Mouse (Mus musculus): ENCODE data around the gene Serf2.
A peak's percentile ranks its signal among the peaks of the same experiment; 100 is the strongest.

Serf2 gene

DNA sequence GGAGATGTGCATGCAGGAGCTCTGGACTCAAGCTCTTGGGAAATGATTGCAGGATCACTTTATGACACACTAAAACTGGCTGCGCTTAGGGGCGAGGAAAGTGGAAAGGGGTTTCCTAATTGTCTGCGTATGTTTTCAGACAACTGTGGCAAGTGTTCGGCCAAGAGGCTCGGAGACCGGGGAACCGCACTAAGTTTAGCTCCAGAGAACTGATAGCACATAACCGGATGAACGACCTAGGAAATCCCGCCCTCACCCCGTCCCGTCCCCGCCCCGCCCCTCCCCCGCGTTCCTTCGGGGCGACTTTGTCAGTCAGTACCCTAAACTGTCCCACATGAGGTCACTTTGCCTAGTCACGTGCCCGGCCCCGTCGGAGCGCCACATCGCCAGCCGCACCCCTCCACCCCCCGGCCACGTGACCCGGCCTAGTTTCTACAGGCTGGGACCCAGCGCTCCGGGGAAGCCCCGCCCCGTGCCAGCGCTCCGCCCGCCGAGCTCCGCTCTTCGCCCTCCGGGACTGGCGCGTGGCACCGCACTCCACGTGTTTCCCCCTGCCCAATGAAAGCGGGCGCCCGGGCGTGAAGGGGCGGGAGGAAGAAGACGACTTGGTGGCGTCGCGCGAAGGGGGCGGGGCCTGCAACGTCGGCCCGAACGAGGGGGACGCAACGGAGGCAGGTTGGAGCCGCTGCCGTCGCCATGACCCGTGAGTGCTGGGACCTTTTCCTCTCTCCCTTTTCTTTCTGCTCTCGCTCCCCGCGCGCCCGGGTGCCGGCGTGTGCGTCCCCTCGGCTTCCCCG, at the start of gene Serf2:
Gene Serf2, plus strand, starts transcription at position 457 of the 797 bp plus-strand sequence.
- peak; percentile 97 to 98 for DNase-seq (ENCODE audit: low spot score in 2 of 2)

DNA sequence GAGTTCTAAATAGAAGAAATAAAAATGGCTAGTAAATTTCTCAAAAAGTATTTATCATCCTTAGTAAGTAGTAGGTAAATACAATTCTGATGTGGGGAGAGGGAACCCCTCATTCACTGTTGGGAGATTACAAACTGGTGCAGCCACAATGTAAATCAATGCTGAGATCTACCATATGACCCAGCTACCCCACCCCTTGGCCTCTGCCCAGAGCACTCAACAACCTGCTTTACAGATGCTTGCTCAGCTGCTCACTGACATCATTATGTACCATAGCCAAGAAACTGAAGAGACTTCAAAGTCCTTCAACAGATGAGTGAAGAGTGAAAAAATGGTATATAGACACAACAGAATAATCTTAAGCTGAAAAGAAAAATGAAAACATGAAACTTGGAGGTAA, 45.7 kb upstream of the Serf2 start:
- DNase-seq (ENCODE audit: low spot score in 2 of 2) = no peak

GRCm38 (mm10) chr2:121408160-121408559, 40.8 kb upstream of the Serf2 start:
- peak in 1 of 2 experiments; percentile 8 for DNase-seq (ENCODE audit: low spot score in 2 of 2)

DNA sequence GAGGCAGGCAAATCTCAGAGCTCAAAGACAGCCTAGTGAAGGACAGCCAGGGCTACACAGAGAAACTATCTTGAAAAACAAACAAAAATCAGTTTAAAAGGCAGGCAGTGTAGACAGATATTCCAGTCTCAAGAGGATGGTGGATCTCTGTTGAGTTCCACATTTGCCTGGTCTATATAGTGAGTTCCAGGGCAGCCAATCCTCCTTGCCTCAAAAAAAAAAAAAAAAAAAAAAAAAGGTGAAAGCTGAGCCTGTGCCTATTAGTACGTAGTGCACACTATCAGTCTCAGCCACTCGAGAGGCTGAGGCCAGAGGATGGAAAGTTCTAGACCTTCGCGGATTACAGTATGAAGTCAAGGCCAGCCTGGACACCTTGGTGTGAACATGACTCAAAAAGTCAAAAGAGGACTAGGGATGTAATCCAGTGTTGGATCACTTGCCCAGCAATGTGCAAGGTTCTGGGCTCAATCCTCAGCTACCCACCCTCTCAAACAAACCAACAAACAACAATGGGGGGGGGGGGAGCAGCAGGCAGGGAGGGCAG, 36.1 kb upstream of the Serf2 start:
- DNase-seq (ENCODE audit: low spot score in 2 of 2) = no peak

DNA sequence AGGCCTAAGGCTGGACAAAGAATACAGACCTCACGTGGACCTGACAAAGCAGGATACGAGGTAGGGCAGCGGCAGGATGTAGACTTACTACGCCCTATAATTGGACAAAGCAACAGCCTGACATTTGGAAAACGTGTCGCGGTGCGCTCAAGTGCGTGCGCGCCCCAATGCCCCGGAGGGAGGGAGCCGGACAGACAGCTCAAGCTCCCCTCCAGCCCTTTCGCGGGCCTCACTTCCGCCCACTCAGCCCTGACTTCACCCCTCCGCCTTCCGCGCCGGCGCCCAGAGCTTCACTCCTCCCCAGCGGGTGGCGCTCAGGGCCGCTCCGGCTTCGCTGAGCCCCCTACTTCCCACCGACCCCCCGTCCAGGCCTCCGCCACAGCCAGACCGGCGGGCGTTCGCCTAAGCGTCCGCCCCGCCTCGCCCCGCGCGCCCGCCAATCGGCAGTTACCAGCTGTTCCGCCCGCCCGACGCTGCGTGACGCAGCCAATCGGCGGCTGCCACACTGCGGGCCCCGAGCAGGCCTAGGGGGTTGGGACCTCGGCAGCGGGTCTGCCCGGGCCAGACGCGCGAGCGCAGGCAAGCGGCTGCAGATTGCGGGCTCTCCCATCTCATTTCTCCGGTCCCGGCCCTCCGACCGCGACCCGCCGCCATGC, 35.5 kb upstream of the Serf2 start, which contains the start of the genes Pdia3 and Catsper2:
Gene Pdia3, plus strand, starts transcription at position 389 of the 656 bp plus-strand sequence.
Gene Catsper2, minus strand, starts transcription at position 406 of the 656 bp plus-strand sequence.
- DNase-seq (ENCODE audit: low spot score in 2 of 2) = peak; percentile 90 to 94

DNA sequence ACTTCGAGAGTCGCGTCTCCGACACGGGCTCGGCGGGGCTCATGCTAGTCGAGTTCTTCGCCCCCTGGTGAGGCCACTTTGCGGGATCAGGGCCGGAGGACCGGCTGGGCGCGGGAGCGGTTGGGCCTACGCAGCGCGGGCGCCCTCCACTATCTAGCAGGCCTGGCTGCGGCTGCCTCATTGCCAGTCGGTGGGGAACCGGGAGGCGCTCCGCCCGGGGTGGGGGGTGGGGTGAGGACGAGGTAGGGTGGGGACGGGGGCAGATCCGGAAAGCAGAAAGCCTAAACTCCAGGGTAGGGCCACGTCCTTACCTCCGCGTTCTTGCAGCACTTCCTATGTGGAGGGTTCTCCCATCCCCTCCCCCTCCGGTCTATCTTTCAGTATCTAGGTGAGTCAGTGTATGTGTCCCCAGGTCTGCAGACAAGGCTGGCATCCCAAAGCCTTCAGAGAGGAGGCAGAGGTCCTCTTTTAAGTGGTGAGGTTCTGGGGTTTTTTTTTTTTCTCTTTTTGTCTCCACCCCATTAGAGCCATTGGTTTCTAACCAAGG, 34.8 kb upstream of the Serf2 start:
- peak in 1 of 2 experiments; percentile 25 for DNase-seq (ENCODE audit: low spot score in 2 of 2)

DNA sequence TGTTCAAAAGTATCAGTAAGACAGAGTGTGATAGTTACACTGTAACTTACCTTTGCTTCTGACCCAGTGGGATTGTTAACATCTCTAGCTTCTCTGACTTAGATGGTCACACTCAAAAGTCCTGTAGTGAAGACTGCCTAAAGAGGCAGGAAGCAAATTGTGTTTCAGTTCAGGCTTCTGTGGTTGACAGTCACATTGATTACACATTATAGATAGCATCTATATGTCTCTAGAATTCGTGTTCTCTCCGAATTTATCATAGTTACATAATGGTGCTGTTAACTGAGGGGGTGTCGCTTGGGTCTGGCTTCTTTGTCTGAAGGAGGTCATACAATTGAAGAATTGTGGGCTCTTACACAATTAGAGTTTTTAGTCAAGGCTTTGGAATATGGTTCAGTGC, 33.9 kb upstream of the Serf2 start:
- DNase-seq (ENCODE audit: low spot score in 2 of 2) = no peak

DNA sequence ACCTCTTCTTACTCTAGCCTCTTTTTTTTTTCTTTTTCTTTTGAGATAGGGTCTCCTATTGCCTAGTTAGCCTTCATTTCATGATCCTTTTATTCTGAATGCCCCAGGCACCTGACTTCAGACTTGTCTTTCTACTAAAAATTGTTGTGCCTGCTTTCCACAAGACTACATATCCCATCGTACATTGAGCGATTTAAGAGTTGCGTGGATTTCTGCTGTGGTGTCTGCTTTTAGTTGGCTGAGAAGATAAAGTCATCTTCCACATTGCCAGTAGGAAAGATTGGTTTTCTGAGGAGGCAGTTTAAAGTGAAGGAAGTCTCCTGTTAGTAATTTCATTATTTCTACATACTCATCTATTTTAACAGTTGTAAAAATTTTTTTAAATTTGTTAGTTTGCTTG, 33.4 kb upstream of the Serf2 start:
- no peak for DNase-seq (ENCODE audit: low spot score in 2 of 2)

- no peak for DNase-seq (ENCODE audit: low spot score in 2 of 2)
These were observed 32.6 kb upstream of the Serf2 start for GRCm38 (mm10) chr2:121416356-121416755.

- no peak for DNase-seq (ENCODE audit: low spot score in 2 of 2)
These were observed 30.5 kb upstream of the Serf2 start for GRCm38 (mm10) chr2:121418476-121418875.

DNA sequence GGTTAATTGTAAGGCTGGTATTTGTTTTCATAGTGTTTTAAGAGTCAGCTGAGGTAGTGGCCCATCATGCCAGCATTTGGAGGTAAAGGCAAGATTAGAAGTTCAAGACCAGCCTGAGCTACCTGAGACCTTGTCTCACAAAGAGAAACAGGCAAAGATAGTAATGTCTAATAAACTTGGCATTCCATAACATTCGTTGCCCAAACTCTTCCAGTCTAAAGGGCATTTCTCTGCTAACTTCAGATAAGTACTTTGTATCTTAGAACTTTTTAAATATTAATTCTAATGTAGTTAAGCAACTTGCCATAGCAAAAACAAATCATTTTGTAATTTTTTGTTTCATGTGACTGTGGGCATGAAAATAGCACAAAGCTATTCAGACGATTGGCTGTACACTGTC, 25.8 kb upstream of the Serf2 start:
- no peak for DNase-seq (ENCODE audit: low spot score in 2 of 2)

DNA sequence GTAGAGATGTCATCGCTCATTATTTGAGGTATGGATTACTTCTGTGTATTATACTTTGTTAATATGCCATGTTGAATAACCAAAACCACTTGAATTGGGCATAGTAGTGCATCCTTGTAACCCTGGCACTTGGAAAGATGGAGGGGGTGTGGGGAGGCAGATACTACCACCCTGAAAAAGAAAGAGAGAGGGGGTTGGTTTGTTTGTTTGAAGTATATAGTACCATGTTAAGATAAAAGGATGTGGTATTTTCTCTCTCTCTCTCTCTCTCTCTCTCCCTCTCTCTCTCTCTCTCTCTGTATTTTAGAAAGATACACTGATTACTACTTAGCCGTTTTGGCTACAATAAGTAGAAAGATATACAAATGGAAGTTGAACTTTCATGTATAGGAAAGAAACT, 23.1 kb upstream of the Serf2 start:
- DNase-seq (ENCODE audit: low spot score in 2 of 2) = no peak

- DNase-seq (ENCODE audit: low spot score in 2 of 2) = no peak
These were observed 14.1 kb upstream of the Serf2 start for GRCm38 (mm10) chr2:121434854-121435253.

- DNase-seq (ENCODE audit: low spot score in 2 of 2) = no peak
These were observed 9.2 kb upstream of the Serf2 start for GRCm38 (mm10) chr2:121439746-121440145.

GRCm38 (mm10) chr2:121440834-121441605, 8.0 kb upstream of the Serf2 start:
- no peak for DNase-seq (ENCODE audit: low spot score in 2 of 2)

DNA sequence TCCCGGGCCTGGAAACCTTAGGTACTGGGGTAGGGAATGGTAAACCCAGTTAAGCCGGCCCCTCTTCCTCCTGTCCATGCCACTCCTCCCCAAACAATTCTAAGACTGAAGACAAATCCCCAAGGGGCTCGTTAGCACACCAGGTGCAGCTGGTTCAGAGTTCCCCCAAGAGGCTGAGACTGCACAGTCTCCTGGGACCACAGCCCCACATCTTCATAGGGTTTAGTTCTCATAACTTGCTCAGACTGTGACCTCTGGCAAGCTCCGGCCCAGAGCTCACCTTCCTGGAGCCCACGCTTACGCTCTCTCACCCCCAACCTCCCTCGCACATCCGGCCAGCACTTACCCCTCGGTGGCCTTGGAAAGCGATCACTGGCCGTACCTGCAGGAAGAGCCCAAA, 7.2 kb upstream of the Serf2 start:
- DNase-seq (ENCODE audit: low spot score in 2 of 2) = no peak

DNA sequence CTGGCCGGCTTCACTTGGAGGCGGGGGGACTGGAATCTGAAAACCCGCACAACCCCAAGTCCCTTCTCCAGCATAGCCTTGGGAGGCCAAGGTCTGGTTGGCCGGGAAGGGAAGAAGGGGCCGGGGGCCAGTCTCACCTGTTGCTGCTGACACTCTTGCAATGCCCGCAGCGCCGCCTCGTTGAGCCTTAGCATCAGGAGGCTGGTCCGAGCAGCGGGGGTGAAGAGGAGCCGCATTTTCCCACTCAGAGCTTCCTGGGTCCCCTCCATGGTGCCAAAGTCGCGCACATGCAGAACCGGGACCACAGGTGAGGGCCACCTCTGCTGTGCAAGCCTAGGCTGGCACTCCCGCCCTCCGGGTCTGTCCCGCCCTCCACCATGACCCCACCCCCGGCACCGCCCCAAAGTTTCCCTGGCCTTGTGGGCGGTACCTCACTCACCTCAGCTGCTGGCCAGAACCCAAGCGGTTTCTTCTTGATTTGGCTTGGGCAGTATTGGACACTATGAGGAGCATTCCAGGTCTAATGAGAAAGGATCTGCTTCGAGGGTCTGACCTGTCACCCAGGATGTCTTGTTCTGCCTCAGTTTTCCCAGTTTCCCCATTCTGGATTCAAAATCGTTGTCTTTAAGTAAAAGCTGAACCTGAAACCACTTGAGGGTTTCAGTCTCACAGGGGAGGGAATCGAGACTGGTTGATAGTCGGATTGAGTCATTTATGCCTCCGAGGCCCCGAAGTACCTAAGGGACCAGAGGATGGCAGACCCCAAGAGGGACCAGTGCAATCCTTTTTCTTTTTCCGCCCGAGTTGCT, 6.5 kb upstream of the Serf2 start:
- DNase-seq (ENCODE audit: low spot score in 2 of 2) = no peak

DNA sequence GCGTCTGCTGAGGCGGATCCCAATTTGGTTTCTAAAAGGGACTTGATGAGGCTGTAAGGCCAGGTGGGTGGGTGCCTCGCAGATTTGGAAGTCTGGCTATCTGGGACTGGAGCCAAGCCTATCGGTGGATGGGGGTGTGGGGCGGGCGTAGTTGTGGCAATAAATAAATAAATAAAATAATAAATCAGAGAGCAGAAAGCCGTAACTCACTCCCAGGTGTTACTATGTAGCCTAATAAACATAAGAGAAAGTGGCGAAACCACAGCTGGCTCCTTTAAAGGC, 6.0 kb upstream of the Serf2 start:
- no peak for DNase-seq (ENCODE audit: low spot score in 2 of 2)

DNA sequence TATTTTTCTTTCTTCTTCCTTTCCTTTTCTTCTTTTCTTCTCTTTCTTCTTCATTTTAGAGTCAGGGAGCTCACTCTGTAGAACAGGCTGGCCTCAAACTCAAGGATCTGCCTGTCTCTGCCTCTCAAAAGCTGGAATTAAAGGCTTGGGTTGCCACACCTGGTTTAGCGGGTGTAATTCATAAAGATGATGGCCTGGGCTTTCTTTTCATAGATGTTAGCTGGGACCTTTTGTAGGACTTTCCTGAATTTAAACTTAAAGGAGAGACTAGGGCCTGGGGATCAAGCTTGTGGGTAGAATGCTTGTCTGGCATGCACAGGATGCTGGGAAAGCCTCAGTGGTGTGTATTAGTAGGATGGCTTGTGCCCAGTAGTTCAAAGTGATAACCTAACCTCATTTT, 4.8 kb upstream of the Serf2 start, which contains the start of gene Ell3:
Gene Ell3, minus strand, starts transcription at position 101 of the 400 bp plus-strand sequence.
- DNase-seq (ENCODE audit: low spot score in 2 of 2) = no peak

DNA sequence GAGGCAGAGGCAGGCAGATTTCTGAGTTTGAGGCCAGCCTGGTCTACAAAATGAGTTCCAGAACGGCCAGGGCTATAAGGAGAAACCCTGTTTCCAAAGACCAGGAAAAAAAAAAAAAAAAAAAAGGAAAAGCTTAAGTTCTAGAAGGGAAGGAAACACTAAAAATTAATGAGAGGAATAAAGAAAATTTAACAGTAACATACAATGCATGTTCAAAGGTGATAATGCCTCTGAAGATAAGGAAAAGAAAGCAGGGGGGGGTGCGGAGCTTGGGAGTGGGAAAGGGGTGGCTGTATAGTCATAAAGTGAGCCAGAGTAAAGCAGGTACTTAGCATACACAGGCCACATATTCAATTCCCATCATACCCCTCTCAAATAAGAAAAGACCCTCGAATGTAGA, 3.9 kb upstream of the Serf2 start:
- DNase-seq (ENCODE audit: low spot score in 2 of 2) = no peak

DNA sequence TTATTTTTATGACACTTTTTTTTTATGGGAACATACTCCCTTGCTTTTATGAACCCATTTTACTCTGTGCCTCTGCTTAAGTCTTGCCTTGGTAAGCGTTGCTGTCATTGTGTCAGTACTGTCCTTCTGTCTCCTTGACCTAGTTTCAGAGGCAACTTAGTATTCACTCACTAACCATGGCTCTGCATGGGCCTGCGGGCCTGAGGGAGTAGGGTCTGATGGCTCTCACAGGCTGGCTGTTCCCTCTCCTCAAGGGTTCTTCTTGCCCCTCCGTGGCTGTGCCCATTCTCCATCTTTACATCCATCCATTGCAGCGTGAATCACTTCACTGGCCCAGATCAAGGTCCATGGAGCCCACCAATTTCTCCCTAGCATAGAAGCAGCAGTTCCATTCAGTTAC, 2.5 kb upstream of the Serf2 start:
- DNase-seq (ENCODE audit: low spot score in 2 of 2) = no peak

Data from cerebellum, postnatal 4 days (tissue).